ENCODE assay signal across 26 mouse cellular contexts in genomic region chr9:7947946-7948345, GRCm38 (mm10). TPM values are rescaled to one million over a fixed set of nuclear protein-coding genes. Genes with fewer than 3 reads are reported as not detected.
"Had no signal": no experiment of that assay in that cellular context is flagged by ENCODE, and none has a peak within 500 bp of the region (broad histone marks: within the 10 kb centered on the region; RNA-seq: fewer than 3 reads in every experiment).

No protein-coding gene starts in this region.

- H3K27ac ChIP-seq: gastrocnemius, adult 2 months; heart, embryonic 10.5 days; hindbrain, embryonic 10.5 days; hindbrain, embryonic 12.5 days; hindbrain, embryonic 14.5 days; intestine, embryonic 15.5 days; kidney, postnatal 0 days; limb, embryonic 13.5 days; limb, embryonic 15.5 days; liver, embryonic 12.5 days; liver, embryonic 14.5 days had no signal

- H3K4me3 ChIP-seq: gastrocnemius, adult 2 months; heart, embryonic 10.5 days; heart, embryonic 12.5 days; hindbrain, embryonic 10.5 days; hindbrain, embryonic 12.5 days; intestine, embryonic 15.5 days; limb, embryonic 13.5 days; limb, embryonic 15.5 days; liver, embryonic 12.5 days had no signal

- H3K4me2 ChIP-seq: heart, embryonic 12.5 days; hindbrain, embryonic 12.5 days; hindbrain, embryonic 14.5 days; intestine, embryonic 15.5 days; limb, embryonic 13.5 days; limb, embryonic 15.5 days; liver, embryonic 12.5 days had no signal

- DNase-seq: gastrocnemius, adult 2 months; gastrocnemius, postnatal 10 days; gastrocnemius, postnatal 25 days; heart, adult 18-20 months; heart, postnatal 10 days; heart, postnatal 4 days; kidney, adult 18-20 months; kidney, adult 8-10 months; kidney, postnatal 14 days; kidney, postnatal 36 days; layer of hippocampus, adult 9-11 months; layer of hippocampus, postnatal 36 days had no signal

- ATAC-seq: hindbrain, embryonic 16.5 days; inflammation-experienced regulatory T-cells, adult 6 months; intestine, embryonic 15.5 days; intestine, postnatal 0 days; liver, embryonic 12.5 days had no signal

- H3K9ac ChIP-seq: heart, embryonic 12.5 days; hindbrain, embryonic 12.5 days; hindbrain, embryonic 14.5 days; intestine, embryonic 15.5 days; limb, embryonic 13.5 days; limb, embryonic 15.5 days; liver, embryonic 12.5 days; liver, embryonic 14.5 days had no signal

- H3K9me3 ChIP-seq: heart, embryonic 10.5 days; heart, embryonic 12.5 days; hindbrain, embryonic 10.5 days; hindbrain, embryonic 12.5 days; intestine, embryonic 15.5 days; limb, embryonic 13.5 days; limb, embryonic 15.5 days; liver, embryonic 12.5 days had no signal

- H3K4me1 ChIP-seq: heart, embryonic 10.5 days; hindbrain, embryonic 10.5 days; hindbrain, embryonic 12.5 days; intestine, embryonic 15.5 days; limb, embryonic 13.5 days; limb, embryonic 15.5 days; liver, embryonic 12.5 days had no signal

- H3K27me3 ChIP-seq: heart, embryonic 12.5 days; hindbrain, embryonic 12.5 days; intestine, embryonic 15.5 days; limb, embryonic 13.5 days; limb, embryonic 15.5 days; liver, embryonic 12.5 days had no signal

RNA-seq across cellular contexts. Expression of gene Yap1, which starts 56.5 kb away (rescaled TPM):
- polyA plus RNA-seq: inflammation-experienced regulatory T-cells, adult 6 months had no signal
